Mouse (Mus musculus): ENCODE measurements at regions not wholly inside any gene's neighbourhood (a gene's known extent, or its start where the extent isn't known, plus 50 kb on each side); places are given as distances from the start of the nearest gene placed in this dataset.

DNA sequence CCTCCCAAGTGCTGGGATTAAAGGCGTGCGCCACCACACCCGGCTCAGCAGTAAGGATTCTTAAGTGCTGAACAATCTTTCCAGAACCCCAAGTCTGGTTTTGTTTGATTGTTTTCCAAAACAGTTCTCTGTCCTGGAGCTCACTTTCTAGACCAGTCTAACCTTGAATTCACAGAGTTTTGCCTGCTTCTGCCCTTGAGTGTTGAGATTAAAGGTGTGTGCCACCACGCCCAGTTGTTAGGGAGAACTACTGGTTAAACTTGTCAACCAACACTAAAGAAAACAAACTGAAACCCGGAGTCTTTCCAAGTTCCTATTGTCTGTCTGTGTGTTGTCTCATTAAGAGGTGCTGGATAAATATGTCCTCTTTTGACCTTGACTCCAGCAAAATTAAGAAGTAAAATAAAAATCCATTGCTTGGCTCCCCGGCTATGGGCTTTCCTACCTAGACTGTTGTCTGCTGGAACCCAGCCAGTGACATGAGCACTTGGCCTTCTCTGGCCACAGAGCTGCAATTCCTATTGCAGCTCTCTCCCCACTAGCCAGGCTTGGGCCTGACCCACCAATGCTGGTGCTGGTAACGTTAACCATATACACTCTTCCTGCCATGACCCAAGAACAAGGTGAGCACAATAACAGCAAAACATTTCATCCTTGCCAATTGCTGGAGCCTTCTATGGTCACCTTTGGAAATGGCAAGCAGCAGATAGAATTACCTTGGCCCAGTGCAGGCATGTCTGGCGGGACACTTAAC is 51.1 kb upstream of the Klf9 start:
- DNase-seq, result no peak
